Mouse (Mus musculus) bone marrow, adult 2 months (tissue): ENCODE measurements around the gene Erbb4.

ENCODE experiments used
- CTCF ChIP-seq: fragments of 200-500 bp; IDR thresholded peaks from 2 replicates; pipeline ENCODE4 v1.5.1; 2011; ENCODE audit warnings: low read length, control low read depth; ENCODE audit not compliant: control insufficient read depth, insufficient read depth
- POLR2A ChIP-seq: fragments of 200-500 bp; IDR thresholded peaks from 2 replicates; pipeline ENCODE4 v1.6.1; 2011; ENCODE audit warnings: low read depth, mild to moderate bottlenecking, control low read depth, low read length, borderline replicate concordance; ENCODE audit not compliant: control insufficient read depth

DNA sequence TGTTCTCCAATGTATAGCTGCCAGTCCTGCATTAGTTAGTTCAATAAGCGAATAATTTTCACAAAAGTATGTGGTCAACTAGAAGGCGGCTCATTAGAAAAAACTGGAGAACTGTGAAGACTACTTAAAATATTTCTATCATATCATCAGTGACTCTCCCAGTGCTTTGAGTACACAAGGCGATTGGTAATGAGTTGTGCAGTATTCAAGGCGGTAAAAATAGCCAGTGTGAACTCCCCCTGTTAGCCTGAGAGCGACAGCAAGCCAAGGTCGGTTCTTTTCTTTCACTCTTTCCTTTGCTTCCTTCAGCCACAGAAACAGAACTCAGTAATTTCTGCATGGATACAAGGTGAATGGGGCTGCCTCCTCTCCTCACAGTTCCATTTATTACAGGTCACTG lies 22.1 kb downstream of the Erbb4 start:
- no peak for TF ChIP-seq POLR2A
- no peak for TF ChIP-seq CTCF
